Mouse (Mus musculus): ENCODE results near the gene Cd81. TPM values are rescaled to one million over a fixed set of nuclear protein-coding genes. Genes with fewer than 3 reads are reported as not detected.

The Cd81 gene
- total RNA-seq, 2 experiments from 2014 or later = 203 to 214 TPM

GRCm38 (mm10) chr7:143017181-143017580 is 35.4 kb upstream of the Cd81 start:
- ATAC-seq (replicated peaks; ENCODE audit: low FRiP score, low TSS enrichment, poor library complexity, severe bottlenecking) = no peak

GRCm38 (mm10) chr7:143020040-143020439 is 32.5 kb upstream of the Cd81 start:
- ATAC-seq (replicated peaks; ENCODE audit: low FRiP score, low TSS enrichment, poor library complexity, severe bottlenecking) = no peak

GRCm38 (mm10) chr7:143020764-143021163 is 31.8 kb upstream of the Cd81 start:
- no peak for ATAC-seq (replicated peaks; ENCODE audit: low FRiP score, low TSS enrichment, poor library complexity, severe bottlenecking)

- ATAC-seq (replicated peaks; ENCODE audit: low FRiP score, low TSS enrichment, poor library complexity, severe bottlenecking) = peak; percentile 74
These were observed 31.0 kb upstream of the Cd81 start for GRCm38 (mm10) chr7:143021356-143022164.

GRCm38 (mm10) chr7:143023499-143023898 is 29.0 kb upstream of the Cd81 start:
- ATAC-seq (replicated peaks; ENCODE audit: low FRiP score, low TSS enrichment, poor library complexity, severe bottlenecking) = no peak

- no peak for ATAC-seq (replicated peaks; ENCODE audit: low FRiP score, low TSS enrichment, poor library complexity, severe bottlenecking)
These were observed 28.2 kb upstream of the Cd81 start for GRCm38 (mm10) chr7:143024293-143024692.

GRCm38 (mm10) chr7:143025496-143025895 is 27.0 kb upstream of the Cd81 start:
- no peak for ATAC-seq (replicated peaks; ENCODE audit: low FRiP score, low TSS enrichment, poor library complexity, severe bottlenecking)

GRCm38 (mm10) chr7:143027196-143027595 is 25.3 kb upstream of the Cd81 start:
- no peak for ATAC-seq (replicated peaks; ENCODE audit: low FRiP score, low TSS enrichment, poor library complexity, severe bottlenecking)

- no peak for ATAC-seq (replicated peaks; ENCODE audit: low FRiP score, low TSS enrichment, poor library complexity, severe bottlenecking)
These were observed 20.7 kb upstream of the Cd81 start for GRCm38 (mm10) chr7:143031816-143032215.

- no peak for ATAC-seq (replicated peaks; ENCODE audit: low FRiP score, low TSS enrichment, poor library complexity, severe bottlenecking)
These were observed 19.0 kb upstream of the Cd81 start for GRCm38 (mm10) chr7:143033581-143033980.

GRCm38 (mm10) chr7:143034112-143034511 is 18.4 kb upstream of the Cd81 start:
- ATAC-seq (replicated peaks; ENCODE audit: low FRiP score, low TSS enrichment, poor library complexity, severe bottlenecking) = no peak

- ATAC-seq (replicated peaks; ENCODE audit: low FRiP score, low TSS enrichment, poor library complexity, severe bottlenecking) = no peak
These were observed 17.8 kb upstream of the Cd81 start for GRCm38 (mm10) chr7:143034519-143035450.

GRCm38 (mm10) chr7:143036787-143037186 is 15.8 kb upstream of the Cd81 start:
- no peak for ATAC-seq (replicated peaks; ENCODE audit: low FRiP score, low TSS enrichment, poor library complexity, severe bottlenecking)

- no peak for ATAC-seq (replicated peaks; ENCODE audit: low FRiP score, low TSS enrichment, poor library complexity, severe bottlenecking)
These were observed 15.2 kb upstream of the Cd81 start for GRCm38 (mm10) chr7:143037306-143037705.

- peak; percentile 21 for ATAC-seq (replicated peaks; ENCODE audit: low FRiP score, low TSS enrichment, poor library complexity, severe bottlenecking)
These were observed 14.2 kb upstream of the Cd81 start for GRCm38 (mm10) chr7:143038174-143038931.

GRCm38 (mm10) chr7:143040561-143040960 is 12.0 kb upstream of the Cd81 start:
- no peak for ATAC-seq (replicated peaks; ENCODE audit: low FRiP score, low TSS enrichment, poor library complexity, severe bottlenecking)

GRCm38 (mm10) chr7:143041138-143041822 is 11.3 kb upstream of the Cd81 start:
- no peak for ATAC-seq (replicated peaks; ENCODE audit: low FRiP score, low TSS enrichment, poor library complexity, severe bottlenecking)

GRCm38 (mm10) chr7:143042089-143042488 is 10.4 kb upstream of the Cd81 start:
- no peak for ATAC-seq (replicated peaks; ENCODE audit: low FRiP score, low TSS enrichment, poor library complexity, severe bottlenecking)

- ATAC-seq (replicated peaks; ENCODE audit: low FRiP score, low TSS enrichment, poor library complexity, severe bottlenecking) = peak; percentile 11; the same call in 1 of the 2 replicates
These were observed 9.6 kb upstream of the Cd81 start for GRCm38 (mm10) chr7:143042897-143043300.
